Mouse (Mus musculus) embryonic facial prominence, embryonic 14.5 days (tissue): ENCODE measurements around the gene 1700013F07Rik. TPM values are rescaled to one million over a fixed set of nuclear protein-coding genes. Genes with fewer than 3 reads are reported as not detected.
"Not testable (repeated sequence)": the region's sequence is repeated elsewhere in the genome, so short reads cannot be mapped to it uniquely, and the experiment has no call there.

ENCODE experiments used
- ATAC-seq: fragments of 200-750 bp; cut with Nextera tagmentation; 2 replicates; pipeline ENCODE4 v1.8.0; 2017; ENCODE audit warnings: low read depth, moderate number of reproducible peaks, moderate TSS enrichment
- DNase-seq: peaks from one replicate; pipeline ENCODE4 v3.0.0-alpha.2; 2015; ENCODE audit warnings: low spot score
- H3K27ac ChIP-seq: fragments of 300-500 bp; sonication (generic); replicated peaks from 2 replicates; pipeline ENCODE4 v1.5.1; 2014; ENCODE audit warnings: low read depth, mild to moderate bottlenecking, low read length, moderate library complexity
- H3K27me3 ChIP-seq: fragments of 300-500 bp; sonication (generic); replicated peaks from 2 replicates; pipeline ENCODE4 v1.6.1; 2014; ENCODE audit warnings: low read length; ENCODE audit not compliant: control insufficient read depth, insufficient read depth
- H3K36me3 ChIP-seq: fragments of 300-500 bp; sonication (generic); 2 replicates; pipeline ENCODE4 v1.6.1; 2014; ENCODE audit warnings: low read length, mixed read lengths; ENCODE audit not compliant: control insufficient read depth, insufficient read depth
- H3K4me1 ChIP-seq: fragments of 300-500 bp; sonication (generic); 2 replicates; pipeline ENCODE4 v1.6.1; 2014; ENCODE audit warnings: antibody characterized with exemption, low read length; ENCODE audit not compliant: control insufficient read depth, insufficient read depth
- H3K4me2 ChIP-seq: fragments of 300-500 bp; sonication (generic); 2 replicates; pipeline ENCODE4 v1.6.1; 2014; ENCODE audit warnings: low read depth, mild to moderate bottlenecking, low read length, moderate library complexity, mixed read lengths
- H3K4me3 ChIP-seq: fragments of 300-500 bp; sonication (generic); 2 replicates; pipeline ENCODE4 v1.5.1; 2014; ENCODE audit warnings: low read depth, mild to moderate bottlenecking, low read length
- H3K9ac ChIP-seq: fragments of 300-500 bp; sonication (generic); 2 replicates; pipeline ENCODE4 v1.6.1; 2014; ENCODE audit warnings: low read depth, mild to moderate bottlenecking, low read length, moderate library complexity, mixed read lengths
- H3K9me3 ChIP-seq: fragments of 300-500 bp; sonication (generic); 2 replicates; pipeline ENCODE4 v1.6.1; 2016; ENCODE audit warnings: low read length; ENCODE audit not compliant: control insufficient read depth
- WGBS: fragments of 180-500 bp; shearing (Covaris S2); extraction: QIAGEN DNeasy Blood & Tissue Kit; methylation state at CpG from one replicate; pipeline ENCODE4 v1.1.7; 2014; 5-methylcytosine and 5-hydroxymethylcytosine counted together
- polyA plus RNA-seq: library from polyadenylated mRNA; unstranded; fragments of >200 nt; fragmentation: Nextera tagmentation; extraction: Ambion mirVana; gene quantifications from 2 replicates; pipeline ENCODE4 v1.2.1, GENCODE M21; 2014

The 1700013F07Rik gene
- polyA plus RNA-seq, 1 experiment from 2014 or later: 1.1 TPM

DNA sequence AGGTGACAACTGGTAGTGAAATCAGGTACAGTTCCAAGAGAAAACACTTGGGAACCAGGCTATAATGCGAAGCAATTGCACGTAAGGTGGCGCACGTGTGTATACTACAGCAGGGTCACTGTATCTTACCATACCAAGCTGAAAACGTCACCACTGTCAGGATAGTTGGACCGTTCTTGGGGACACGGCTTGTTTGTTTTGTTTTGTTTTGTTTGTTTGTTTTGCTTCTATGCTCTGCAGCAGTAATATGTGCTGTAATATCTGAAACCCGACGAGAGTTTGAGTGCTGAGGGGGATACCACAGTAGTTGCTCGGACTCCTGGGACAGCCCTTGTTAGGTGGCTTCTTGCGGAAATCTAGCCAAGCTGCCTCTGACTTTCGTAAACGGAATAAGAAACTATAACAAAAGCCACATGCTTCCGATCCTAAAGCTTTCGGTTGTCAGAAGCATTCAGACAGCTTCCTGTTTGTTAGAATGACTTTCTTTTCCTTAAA, 28.9 kb downstream of the 1700013F07Rik start:
- H3K9me3 ChIP-seq: no peaks in the 10 kb centered on the region
- peak overlapping the region; percentile 87 for H3K27ac ChIP-seq
- peak overlapping the region; percentile 78 for H3K4me3 ChIP-seq
- peaks cover 4% of the 10 kb centered on the region; the same call in 1 of the 2 replicates for H3K4me1 ChIP-seq
- H3K4me2 ChIP-seq: peak overlapping the region; percentile 66
- no peaks in the 10 kb centered on the region for H3K27me3 ChIP-seq
- ATAC-seq (peak; percentile 70), DNase-seq (peak; percentile 82)
- peaks cover 25% of the 10 kb centered on the region for H3K36me3 ChIP-seq
- WGBS: 4% methylated on average over 15 of the region's 15 CpGs
- H3K9ac ChIP-seq: peak overlapping the region; percentile 89

DNA sequence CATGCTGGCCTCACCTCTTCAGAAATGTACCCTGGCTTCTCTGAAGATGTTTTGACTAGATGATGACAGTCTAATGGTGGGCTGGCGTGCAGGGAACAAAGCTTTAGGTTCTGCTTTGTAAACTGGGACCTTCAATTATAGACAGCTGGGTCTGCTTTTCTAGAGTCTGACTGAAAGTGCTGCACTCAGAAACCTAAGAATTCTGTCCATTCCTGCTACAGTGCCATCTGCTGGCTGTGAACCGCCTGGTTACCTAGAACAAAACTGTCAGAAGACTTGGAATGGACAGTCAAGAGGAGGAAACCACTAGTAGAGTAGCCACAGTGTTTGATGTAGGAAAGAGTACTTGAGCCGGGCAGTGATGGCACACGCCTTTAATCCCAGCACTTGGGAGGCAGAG, 29.4 kb downstream of the 1700013F07Rik start:
- Histone ChIP-seq H3K36me3 (peaks cover 21% of the 10 kb centered on the region), H3K4me1 (peaks cover 4% of the 10 kb centered on the region; the same call in 1 of the 2 replicates), H3K27ac (peak overlapping the region; percentile 87), H3K4me2 (peak overlapping the region; percentile 66), H3K9me3 (no peaks in the 10 kb centered on the region), H3K9ac (peak overlapping the region; percentile 89), H3K27me3 (no peaks in the 10 kb centered on the region), H3K4me3 (peak overlapping the region; percentile 78)
- ATAC-seq (peak; percentile 4; the same call in 1 of the 2 replicates), DNase-seq (peak; percentile 92)
- WGBS: 5% methylated on average over 4 of the region's 4 CpGs

DNA sequence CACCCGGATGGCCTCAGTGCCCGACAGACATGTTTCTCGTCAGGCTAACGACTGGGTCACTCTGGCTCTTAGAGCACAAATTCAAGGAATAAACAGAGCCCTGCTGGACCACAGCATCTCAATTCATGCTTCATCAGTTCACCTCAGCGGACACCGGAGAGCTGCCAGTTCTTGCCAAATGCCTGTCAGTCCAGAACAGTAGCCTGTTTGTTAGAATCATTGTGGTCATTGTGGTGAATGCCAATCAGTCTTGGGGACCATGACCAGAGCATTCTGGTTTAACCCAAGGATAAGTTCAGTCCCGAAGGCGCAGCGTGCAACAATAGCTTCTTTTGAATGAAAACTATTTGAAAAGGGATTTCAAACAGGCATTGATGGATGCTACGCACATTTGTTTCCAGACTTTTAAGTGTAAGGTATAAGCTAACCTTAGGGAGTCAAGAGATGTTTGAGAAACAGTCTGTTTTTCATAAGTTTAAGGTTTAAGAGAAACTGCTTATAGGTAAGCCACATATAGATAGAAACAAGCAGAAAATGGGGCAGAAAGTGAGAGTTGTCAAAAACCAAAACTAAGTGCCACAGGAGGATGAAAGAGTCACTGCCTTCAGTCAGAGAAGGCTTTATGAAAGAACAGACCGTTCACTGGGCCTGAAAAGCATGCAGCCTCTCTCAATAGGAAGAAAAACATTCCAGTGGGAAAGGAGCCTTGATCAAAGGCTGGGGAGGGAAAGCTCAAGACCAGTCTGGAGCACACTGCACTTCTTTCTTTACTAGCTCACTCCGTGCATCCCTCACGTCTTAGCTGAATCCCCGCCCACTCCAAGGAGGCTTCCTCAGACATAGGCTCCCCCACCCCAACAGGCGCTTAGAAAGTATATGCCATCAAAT, 34.3 kb downstream of the 1700013F07Rik start:
- ATAC-seq (no peak), DNase-seq (peak; percentile 60)
- H3K9me3 ChIP-seq: no peaks in the 10 kb centered on the region
- peaks cover 8% of the 10 kb centered on the region for H3K4me1 ChIP-seq
- H3K27ac ChIP-seq: peak overlapping the region; percentile 34
- no peak overlapping the region for H3K4me2 ChIP-seq
- no peak overlapping the region for H3K9ac ChIP-seq
- no peak overlapping the region for H3K4me3 ChIP-seq
- no peaks in the 10 kb centered on the region for H3K27me3 ChIP-seq
- no peaks in the 10 kb centered on the region for H3K36me3 ChIP-seq
- 25% methylated on average over 15 of the region's 15 CpGs for WGBS

DNA sequence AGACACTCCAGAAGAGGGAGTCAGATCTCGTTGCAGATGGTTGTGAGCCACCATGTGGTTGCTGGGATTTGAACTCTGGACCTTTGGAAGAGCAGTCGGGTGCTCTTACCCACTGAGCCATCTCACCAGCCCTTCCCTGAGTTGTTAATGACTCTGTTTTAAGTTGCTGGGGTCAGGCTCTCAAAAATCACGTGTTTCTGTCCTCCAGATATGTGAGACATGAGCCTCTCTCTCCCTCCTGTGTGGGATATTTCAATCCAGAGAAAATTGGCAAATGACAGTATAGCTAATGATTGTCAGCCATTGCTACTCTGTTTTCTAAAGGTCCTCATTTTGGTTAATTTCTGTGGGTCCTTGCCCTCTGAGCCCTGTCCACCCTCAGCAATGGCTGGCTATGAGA, 35.7 kb downstream of the 1700013F07Rik start:
- 53% methylated on average over 2 of the region's 3 CpGs for WGBS
- DNase-seq, H3K4me3 ChIP-seq, H3K27ac ChIP-seq, H3K9me3 ChIP-seq, ATAC-seq, H3K9ac ChIP-seq, H3K27me3 ChIP-seq, H3K36me3 ChIP-seq, H3K4me2 ChIP-seq, H3K4me1 ChIP-seq: not testable (repeated sequence)

DNA sequence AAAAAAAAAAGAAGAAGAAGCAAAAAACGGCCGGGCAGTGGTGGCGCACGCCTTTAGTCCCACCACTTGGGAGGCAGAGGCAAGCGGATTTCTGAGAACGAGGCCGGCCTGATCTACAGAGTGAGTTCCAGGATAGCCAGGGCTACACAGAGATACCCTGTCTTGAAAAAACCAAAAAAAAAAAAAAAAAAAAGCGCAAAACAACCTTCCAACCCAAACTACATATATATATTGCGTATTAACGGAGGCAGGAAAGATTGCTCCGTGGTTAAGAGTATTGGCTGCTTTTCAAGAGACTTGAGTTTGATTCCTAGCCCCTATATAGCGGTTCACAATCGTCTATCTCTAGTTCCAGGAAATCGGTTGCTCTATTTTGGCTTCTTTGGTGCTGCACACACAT, 36.9 kb downstream of the 1700013F07Rik start:
- Histone ChIP-seq H3K27ac (no peak overlapping the region), H3K9ac (no peak overlapping the region), H3K4me3 (no peak overlapping the region; the same call in 1 of the 2 replicates), H3K4me1 (peaks cover 8% of the 10 kb centered on the region), H3K9me3 (no peaks in the 10 kb centered on the region), H3K27me3 (no peaks in the 10 kb centered on the region), H3K36me3 (no peaks in the 10 kb centered on the region), H3K4me2 (peak overlapping the region; percentile 66)
- DNase-seq: no peak
- 90% methylated on average over 14 of the region's 14 CpGs for WGBS
- no peak for ATAC-seq

DNA sequence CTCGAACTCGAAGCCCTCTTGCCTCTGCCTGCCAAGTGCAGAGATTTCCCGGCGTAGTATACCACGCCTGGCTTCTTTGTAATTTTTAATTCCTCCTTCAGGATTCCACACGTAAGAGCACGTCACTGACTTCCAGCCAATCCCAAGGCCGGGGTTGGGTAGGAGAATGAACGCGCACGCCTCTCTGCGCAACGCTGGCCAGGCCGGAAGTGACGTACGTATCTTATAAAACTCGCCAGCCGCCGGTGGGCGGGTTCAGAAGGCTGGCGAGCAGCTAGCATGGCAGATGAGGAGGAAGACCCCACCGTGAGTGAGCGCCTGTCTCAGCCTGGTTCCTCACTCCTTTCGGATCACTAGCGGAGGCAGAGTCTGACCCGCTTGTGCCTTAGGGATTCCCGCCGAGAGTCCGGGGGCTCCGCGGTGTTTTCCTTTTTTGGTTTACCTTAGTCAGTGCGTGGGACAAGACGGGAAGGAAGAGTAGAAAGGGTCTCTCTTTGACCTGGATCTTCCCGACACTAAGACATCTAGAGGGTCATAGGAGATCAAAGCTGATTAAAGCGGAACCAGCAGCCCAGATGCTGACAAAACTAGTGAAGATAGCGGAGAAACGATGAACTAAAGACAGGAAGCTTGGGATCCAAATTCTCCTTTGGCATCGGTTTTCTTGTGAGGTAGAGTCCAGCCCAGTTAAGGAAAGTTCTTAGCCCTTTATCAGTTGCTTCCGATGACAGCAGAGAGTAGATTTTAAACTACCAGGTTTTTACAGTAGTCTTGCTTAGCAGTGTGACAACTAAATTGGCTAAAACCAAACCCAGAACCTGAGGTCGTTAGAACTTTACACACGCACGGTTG, 37.7 kb downstream of the 1700013F07Rik start, which contains the start of gene Taf13:
TSS of gene Taf13 (plus strand) at position 256 of the 852 bp plus-strand sequence.
- H3K4me1 ChIP-seq: peaks cover 8% of the 10 kb centered on the region
- DNase-seq (peak; percentile 99), ATAC-seq (peak; percentile 99)
- no peaks in the 10 kb centered on the region for H3K9me3 ChIP-seq
- H3K36me3 ChIP-seq: no peaks in the 10 kb centered on the region
- no peaks in the 10 kb centered on the region for H3K27me3 ChIP-seq
- H3K27ac ChIP-seq: peak within 1 kb of the TSS; percentile 59
- H3K4me3 ChIP-seq: peak within 1 kb of the TSS; percentile 64
- peak within 1 kb of the TSS; percentile 82 for H3K9ac ChIP-seq
- peak within 1 kb of the TSS; percentile 66 for H3K4me2 ChIP-seq
- 1% methylated on average over 42 of the region's 42 CpGs for whole genome bisulfite sequencing

DNA sequence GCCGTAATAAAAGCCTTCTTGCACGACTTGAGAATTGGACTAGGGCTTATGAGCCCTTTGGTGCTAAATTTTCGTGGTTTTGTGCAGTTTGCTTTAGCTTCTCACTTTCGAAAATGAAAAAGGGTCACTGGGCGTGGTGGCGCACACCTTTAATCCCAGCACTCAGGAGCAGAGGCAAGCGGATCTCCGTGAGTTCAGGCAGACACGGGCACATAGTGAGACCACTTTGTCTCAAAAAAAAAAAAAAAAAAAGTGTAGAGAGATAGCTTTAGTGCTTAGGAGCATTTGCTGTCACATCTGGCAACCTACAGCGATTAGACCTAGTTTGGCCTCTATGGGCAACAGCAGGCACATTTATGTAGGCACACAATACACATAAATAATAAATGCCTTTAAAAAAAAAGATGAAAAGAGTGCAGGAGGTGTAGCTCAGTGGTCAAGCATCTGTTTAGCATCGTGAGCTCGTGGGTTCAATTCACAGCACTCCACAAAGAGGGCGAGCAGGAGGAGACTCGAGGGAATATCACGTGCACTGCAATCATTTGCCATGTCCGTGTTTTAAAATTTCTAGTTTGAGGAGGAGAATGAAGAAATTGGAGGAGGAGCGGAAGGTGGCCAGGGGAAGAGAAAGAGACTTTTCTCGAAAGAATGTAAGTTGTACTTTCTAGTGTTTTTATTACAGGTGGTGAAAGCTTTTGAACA, 38.5 kb downstream of the 1700013F07Rik start:
- Histone ChIP-seq H3K4me2 (peak overlapping the region; percentile 66), H3K9ac (peak overlapping the region; percentile 82), H3K9me3 (no peaks in the 10 kb centered on the region), H3K4me3 (peak overlapping the region; percentile 64), H3K27ac (peak overlapping the region; percentile 59; the same call in 1 of the 2 replicates), H3K4me1 (peaks cover 8% of the 10 kb centered on the region), H3K36me3 (no peaks in the 10 kb centered on the region), H3K27me3 (no peaks in the 10 kb centered on the region)
- ATAC-seq (no peak), DNase-seq (no peak)
- WGBS: 41% methylated on average over 18 of the region's 18 CpGs

DNA sequence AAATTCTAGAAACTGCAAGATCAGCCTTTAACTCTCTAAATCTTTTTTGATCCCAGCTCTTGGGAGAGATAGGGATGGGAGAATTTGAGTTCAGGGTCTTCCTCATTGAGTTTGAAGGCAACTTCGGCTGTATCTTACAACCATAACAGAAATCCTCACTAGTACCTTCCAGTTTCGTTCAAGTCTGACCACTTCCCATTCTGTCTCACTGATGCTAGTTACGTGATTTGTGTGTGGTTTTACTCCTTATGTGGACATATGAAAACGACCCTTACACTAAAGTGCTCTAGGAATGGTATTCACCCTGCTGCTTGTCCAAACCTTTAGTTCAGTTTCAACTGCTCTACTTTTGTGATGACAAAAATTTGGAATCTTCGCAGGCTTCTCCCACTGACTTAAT, 40.1 kb downstream of the 1700013F07Rik start:
- no peak overlapping the region for H3K27ac ChIP-seq
- peaks cover 8% of the 10 kb centered on the region for H3K4me1 ChIP-seq
- H3K4me3 ChIP-seq: no peak overlapping the region
- WGBS: 88% methylated on average over 5 of the region's 5 CpGs
- H3K9me3 ChIP-seq: no peaks in the 10 kb centered on the region
- H3K9ac ChIP-seq: no peak overlapping the region
- no peak for DNase-seq
- H3K27me3 ChIP-seq: no peaks in the 10 kb centered on the region
- no peak for ATAC-seq
- no peak overlapping the region for H3K4me2 ChIP-seq
- peaks cover 4% of the 10 kb centered on the region; the same call in 1 of the 2 replicates for H3K36me3 ChIP-seq
